Mouse (Mus musculus) testis, adult 2 months (tissue): ENCODE data around the gene Bik.

Source experiments
- CTCF ChIP-seq: fragments of 200-500 bp; IDR thresholded peaks from 2 replicates; pipeline ENCODE4 v1.5.1; 2012; ENCODE audit warnings: low read depth, mild to moderate bottlenecking, inconsistent platforms, low read length, moderate library complexity; ENCODE audit not compliant: control insufficient read depth, insufficient read depth, insufficient replicate concordance
- POLR2A ChIP-seq: fragments of 200-500 bp; IDR thresholded peaks from 2 replicates; pipeline ENCODE4 v1.6.1; 2012; ENCODE audit warnings: low read depth, mild to moderate bottlenecking, inconsistent platforms, low read length, moderate library complexity; ENCODE audit not compliant: control insufficient read depth

- TF ChIP-seq POLR2A (no peak), CTCF (no peak)
These were observed 66.5 kb downstream of the Bik start for GRCm38 (mm10) chr15:83593189-83593585.
